Mouse (Mus musculus): ENCODE results near the gene Idnk. TPM values are rescaled to one million over a fixed set of nuclear protein-coding genes. Genes with fewer than 3 reads are reported as not detected.
A peak's percentile ranks its signal among the peaks of the same experiment; 100 is the strongest.
"Not testable (repeated sequence)": the region's sequence is repeated elsewhere in the genome, so short reads cannot be mapped to it uniquely, and the experiment has no call there.

Idnk gene
- polyA plus RNA-seq, 1 experiment, result 21.0 TPM

- Histone ChIP-seq H3K4me3 (peak overlapping the region; percentile 61), H3K79me2 (ENCODE audit: control insufficient read depth, insufficient read depth) (peaks cover 19% of the 10 kb centered on the region), H3ac (ENCODE audit: control insufficient read depth, insufficient read length) (peak overlapping the region; percentile 99), H3K27me3 (ENCODE audit: control insufficient read depth, insufficient read depth, insufficient read length) (no peaks in the 10 kb centered on the region), H3K4me2 (ENCODE audit: low read depth) (peak overlapping the region; percentile 86), H3K36me3 (ENCODE audit: control insufficient read depth, insufficient read depth) (no peaks in the 10 kb centered on the region)
- TF ChIP-seq POLR2AphosphoS2 (IDR thresholded peaks at IDR 0.05; ENCODE audit: insufficient read length, low read depth) (no peak), CEBPB (IDR thresholded peaks at IDR 0.05; ENCODE audit: insufficient read depth, poor library complexity, severe bottlenecking) (no peak), SRF (IDR thresholded peaks at IDR 0.05; ENCODE audit: control insufficient read depth, insufficient read length, low read depth) (no peak)
Measured at GRCm38 (mm10) chr13:58129687-58130246, 27.7 kb upstream of the Idnk start.

DNA sequence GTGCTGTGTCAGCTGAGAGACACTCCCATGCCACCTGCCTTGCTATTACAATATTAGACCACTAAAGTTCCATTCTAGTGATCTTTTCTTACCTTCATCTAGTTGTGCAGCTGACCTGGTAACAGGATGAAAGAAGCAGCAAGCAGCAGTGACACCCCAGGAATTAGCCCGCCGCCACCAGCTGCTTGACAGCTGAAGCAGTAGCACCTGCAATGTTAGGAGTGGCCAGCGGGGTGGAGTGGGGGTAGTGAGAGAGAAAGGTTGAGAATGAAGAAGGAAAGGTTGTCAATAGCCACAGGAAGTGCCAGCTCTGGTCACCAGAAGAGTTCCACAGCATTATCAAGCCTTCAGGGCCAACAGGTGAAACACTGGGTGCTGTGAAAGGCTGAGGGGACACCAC lies 25.8 kb upstream of the Idnk start:
- Histone ChIP-seq H3K27me3 (ENCODE audit: control insufficient read depth, insufficient read depth, insufficient read length) (no peaks in the 10 kb centered on the region), H3ac (ENCODE audit: control insufficient read depth, insufficient read length) (no peak overlapping the region), H3K79me2 (ENCODE audit: control insufficient read depth, insufficient read depth) (peaks cover 6% of the 10 kb centered on the region), H3K36me3 (ENCODE audit: control insufficient read depth, insufficient read depth) (no peaks in the 10 kb centered on the region), H3K4me2 (ENCODE audit: low read depth) (no peak overlapping the region), H3K4me3 (no peak overlapping the region)
- TF ChIP-seq REST (IDR thresholded peaks at IDR 0.05; ENCODE audit: insufficient read depth, insufficient read length) (no peak), TCF3 (IDR thresholded peaks at IDR 0.05; ENCODE audit: insufficient read length, low read depth) (no peak), E2F4 (IDR thresholded peaks at IDR 0.05; ENCODE audit: insufficient read depth) (no peak), POLR2A (IDR thresholded peaks at IDR 0.05; ENCODE audit: insufficient read length, low read depth) (no peak), MYOG (IDR thresholded peaks at IDR 0.05; ENCODE audit: control insufficient read depth in 1 of 3, insufficient read depth in 1 of 3, insufficient read length in 2 of 3, low read depth in 2 of 3) (peak in 1 of 3 experiments; percentile 29), MYOD1 (IDR thresholded peaks at IDR 0.05; ENCODE audit: control insufficient read depth in 1 of 3, insufficient read length in 2 of 3, low read depth in 2 of 3) (peak in 1 of 3 experiments; percentile 52), USF1 (IDR thresholded peaks at IDR 0.05; ENCODE audit: low read depth) (no peak), CEBPB (IDR thresholded peaks at IDR 0.05; ENCODE audit: insufficient read depth, poor library complexity, severe bottlenecking) (no peak), POLR2AphosphoS2 (IDR thresholded peaks at IDR 0.05; ENCODE audit: insufficient read length, low read depth) (no peak), MAX (IDR thresholded peaks at IDR 0.05; ENCODE audit: low read depth) (no peak), TCF12 (IDR thresholded peaks at IDR 0.05; ENCODE audit: insufficient read depth, poor library complexity, severe bottlenecking) (no peak)

DNA sequence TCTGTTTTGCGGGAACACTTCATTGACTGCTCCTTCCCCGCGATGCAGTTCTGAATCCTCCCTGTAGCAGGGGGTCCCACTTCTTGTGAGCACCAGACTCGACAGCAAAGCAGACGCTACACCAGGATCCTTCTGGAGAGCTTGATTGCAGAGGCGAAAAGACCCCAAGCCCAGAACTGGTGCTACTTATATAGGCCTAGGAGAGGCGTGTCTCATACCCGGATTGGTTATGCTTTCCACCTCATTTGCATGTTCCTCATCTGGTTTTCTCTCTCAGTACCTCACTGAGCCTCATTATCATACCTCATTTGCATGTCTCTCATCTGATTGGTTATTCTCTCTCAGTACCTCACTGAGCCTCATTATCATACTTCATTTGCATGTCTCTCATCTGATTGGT lies 10.8 kb upstream of the Idnk start:
- H3K36me3 ChIP-seq (ENCODE audit: control insufficient read depth, insufficient read depth); H3K27me3 ChIP-seq (ENCODE audit: control insufficient read depth, insufficient read depth, insufficient read length); H3ac ChIP-seq (ENCODE audit: control insufficient read depth, insufficient read length); H3K4me3 ChIP-seq; H3K4me2 ChIP-seq (ENCODE audit: low read depth); H3K79me2 ChIP-seq (ENCODE audit: control insufficient read depth, insufficient read depth): not testable (repeated sequence)

DNA sequence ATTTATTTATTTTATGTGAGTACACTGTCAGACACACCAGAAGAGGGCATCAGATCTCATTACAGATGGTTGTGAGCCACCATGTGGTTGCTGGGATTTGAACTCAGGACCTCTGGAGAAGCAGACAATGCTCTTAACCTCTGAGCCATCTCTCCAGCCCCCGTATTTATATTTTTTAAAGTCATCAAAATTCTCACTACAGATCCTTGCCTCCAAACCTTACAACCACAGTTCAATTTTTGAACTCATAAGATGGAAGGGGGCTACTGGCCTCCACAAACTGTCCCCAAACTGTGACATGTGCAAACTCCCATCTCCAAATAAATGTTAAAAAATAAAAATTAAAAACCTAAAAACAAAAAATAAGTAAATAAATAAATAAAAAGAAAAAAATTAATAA lies 9.7 kb upstream of the Idnk start:
- H3K27me3 ChIP-seq (ENCODE audit: control insufficient read depth, insufficient read depth, insufficient read length), result peaks cover 5% of the 10 kb centered on the region
- no peak overlapping the region for H3ac ChIP-seq (ENCODE audit: control insufficient read depth, insufficient read length)
- H3K79me2 ChIP-seq (ENCODE audit: control insufficient read depth, insufficient read depth), result no peaks in the 10 kb centered on the region
- no peaks in the 10 kb centered on the region for H3K36me3 ChIP-seq (ENCODE audit: control insufficient read depth, insufficient read depth)
- no peak for TF ChIP-seq SRF (IDR thresholded peaks at IDR 0.05; ENCODE audit: control insufficient read depth, insufficient read length, low read depth)
- no peak for TF ChIP-seq CEBPB (IDR thresholded peaks at IDR 0.05; ENCODE audit: insufficient read depth, poor library complexity, severe bottlenecking)
- no peak for TF ChIP-seq MAX (IDR thresholded peaks at IDR 0.05; ENCODE audit: low read depth)
- TF ChIP-seq MYOG (IDR thresholded peaks at IDR 0.05; ENCODE audit: control insufficient read depth in 1 of 3, insufficient read depth in 1 of 3, insufficient read length in 2 of 3, low read depth in 2 of 3), result no peak
- no peak for TF ChIP-seq USF1 (IDR thresholded peaks at IDR 0.05; ENCODE audit: low read depth)
- TF ChIP-seq TCF12 (IDR thresholded peaks at IDR 0.05; ENCODE audit: insufficient read depth, poor library complexity, severe bottlenecking), result no peak
- TF ChIP-seq POLR2A (IDR thresholded peaks at IDR 0.05; ENCODE audit: insufficient read length, low read depth), result no peak
- no peak for TF ChIP-seq MYOD1 (IDR thresholded peaks at IDR 0.05; ENCODE audit: control insufficient read depth in 1 of 3, insufficient read length in 2 of 3, low read depth in 2 of 3)
- TF ChIP-seq REST (IDR thresholded peaks at IDR 0.05; ENCODE audit: insufficient read depth, insufficient read length), result no peak
- no peak for TF ChIP-seq E2F4 (IDR thresholded peaks at IDR 0.05; ENCODE audit: insufficient read depth)
- no peak for TF ChIP-seq POLR2AphosphoS2 (IDR thresholded peaks at IDR 0.05; ENCODE audit: insufficient read length, low read depth)
- no peak for TF ChIP-seq TCF3 (IDR thresholded peaks at IDR 0.05; ENCODE audit: insufficient read length, low read depth)
- H3K4me3 ChIP-seq, result no peak overlapping the region
- H3K4me2 ChIP-seq (ENCODE audit: low read depth), result no peak overlapping the region

DNA sequence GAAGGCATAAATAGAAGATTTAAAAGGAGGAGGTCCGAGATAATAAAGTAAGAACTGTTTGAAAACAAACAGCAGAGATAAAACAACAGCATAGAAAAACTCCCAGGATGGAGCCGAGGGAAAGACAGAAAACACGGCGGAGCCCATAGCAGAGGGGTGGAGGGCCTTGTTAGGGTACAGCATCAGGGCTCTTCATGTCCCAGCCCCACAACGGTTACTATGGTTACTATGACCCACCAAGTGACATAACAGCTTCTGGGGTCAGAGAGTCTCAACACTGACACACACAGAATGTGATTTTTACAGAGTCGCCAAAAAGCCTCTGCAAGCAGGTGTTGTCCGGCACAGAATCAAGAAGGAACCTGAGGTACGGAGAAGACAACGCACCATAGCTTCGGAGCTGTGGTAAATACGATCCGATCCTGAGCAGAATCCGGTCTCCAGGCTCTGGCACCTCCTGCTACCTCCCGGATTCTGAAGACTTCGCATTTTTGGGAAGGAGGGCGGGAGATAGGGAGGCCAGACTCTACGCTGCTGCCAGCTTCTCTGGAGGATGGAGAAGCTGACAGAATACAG lies 9.1 kb upstream of the Idnk start:
- Histone ChIP-seq H3K4me2 (ENCODE audit: low read depth) (peak overlapping the region; percentile 90), H3K79me2 (ENCODE audit: control insufficient read depth, insufficient read depth) (no peaks in the 10 kb centered on the region), H3K27me3 (ENCODE audit: control insufficient read depth, insufficient read depth, insufficient read length) (peaks cover 5% of the 10 kb centered on the region), H3ac (ENCODE audit: control insufficient read depth, insufficient read length) (no peak overlapping the region), H3K36me3 (ENCODE audit: control insufficient read depth, insufficient read depth) (no peaks in the 10 kb centered on the region), H3K4me3 (no peak overlapping the region)
- TF ChIP-seq TCF3 (IDR thresholded peaks at IDR 0.05; ENCODE audit: insufficient read length, low read depth) (no peak), E2F4 (IDR thresholded peaks at IDR 0.05; ENCODE audit: insufficient read depth) (no peak), POLR2AphosphoS2 (IDR thresholded peaks at IDR 0.05; ENCODE audit: insufficient read length, low read depth) (no peak), TCF12 (IDR thresholded peaks at IDR 0.05; ENCODE audit: insufficient read depth, poor library complexity, severe bottlenecking) (no peak), REST (IDR thresholded peaks at IDR 0.05; ENCODE audit: insufficient read depth, insufficient read length) (no peak), SRF (IDR thresholded peaks at IDR 0.05; ENCODE audit: control insufficient read depth, insufficient read length, low read depth) (no peak), MYOD1 (IDR thresholded peaks at IDR 0.05; ENCODE audit: control insufficient read depth in 1 of 3, insufficient read length in 2 of 3, low read depth in 2 of 3) (no peak), MYOG (IDR thresholded peaks at IDR 0.05; ENCODE audit: control insufficient read depth in 1 of 3, insufficient read depth in 1 of 3, insufficient read length in 2 of 3, low read depth in 2 of 3) (no peak), MAX (IDR thresholded peaks at IDR 0.05; ENCODE audit: low read depth) (no peak), POLR2A (IDR thresholded peaks at IDR 0.05; ENCODE audit: insufficient read length, low read depth) (no peak), CEBPB (IDR thresholded peaks at IDR 0.05; ENCODE audit: insufficient read depth, poor library complexity, severe bottlenecking) (no peak), USF1 (IDR thresholded peaks at IDR 0.05; ENCODE audit: low read depth) (no peak)

Data from myocyte (in vitro differentiated cells).